Mouse (Mus musculus): ENCODE data around the gene Itprip. TPM values are rescaled to one million over a fixed set of nuclear protein-coding genes. Genes with fewer than 3 reads are reported as not detected.

Gene Itprip
- total and polyA plus RNA-seq, 2 experiments from 2014 or later = 3.1 to 6.6 TPM

GRCm38 (mm10) chr19:47867628-47868175 lies 51.4 kb downstream of the Itprip start:
- DNase-seq (ENCODE audit: low spot score) (no peak), ATAC-seq (no peak)
- H3K27ac ChIP-seq = no peak overlapping the region
- no peak for TF ChIP-seq CTCF (IDR thresholded peaks at IDR 0.05; ENCODE audit: low read depth)
- no peaks in the 10 kb centered on the region for H3K9me3 ChIP-seq (ENCODE audit: low read length)
- no peak overlapping the region for H3K4me3 ChIP-seq (ENCODE audit: low read length)
- H3K27me3 ChIP-seq (ENCODE audit: insufficient read depth, low read length) = no peaks in the 10 kb centered on the region
- H3K9ac ChIP-seq (replicated peaks; ENCODE audit: low read length) = no peak overlapping the region
- H3K4me2 ChIP-seq (ENCODE audit: low read depth, low read length) = no peak overlapping the region
- WGBS = 73% methylated on average over 4 of the region's 4 CpGs
- no peaks in the 10 kb centered on the region for H3K36me3 ChIP-seq (ENCODE audit: insufficient read depth, low read length)
- H3K4me1 ChIP-seq (ENCODE audit: insufficient read depth, low read length) = no peaks in the 10 kb centered on the region

GRCm38 (mm10) chr19:47865353-47865947 lies 53.6 kb downstream of the Itprip start, which contains the start of gene Gsto2:
Gene Gsto2 (plus strand): TSS chr19:47865534.
- Histone ChIP-seq H3K9me3 (ENCODE audit: low read length) (no peaks in the 10 kb centered on the region), H3K27me3 (ENCODE audit: insufficient read depth, low read length) (no peaks in the 10 kb centered on the region), H3K36me3 (ENCODE audit: insufficient read depth, low read length) (no peaks in the 10 kb centered on the region; the same call in 1 of the 2 replicates), H3K4me3 (ENCODE audit: low read length) (peak within 1 kb of the TSS; percentile 52), H3K4me2 (ENCODE audit: low read depth, low read length) (peak within 1 kb of the TSS; percentile 86), H3K4me1 (ENCODE audit: insufficient read depth, low read length) (no peaks in the 10 kb centered on the region), H3K27ac (peak within 1 kb of the TSS; percentile 87), H3K9ac (replicated peaks; ENCODE audit: low read length) (peak within 1 kb of the TSS; percentile 60)
- WGBS = under 1% methylated on average over 49 of the region's 49 CpGs
- DNase-seq (ENCODE audit: low spot score) = peak; percentile 98
- TF ChIP-seq CTCF (IDR thresholded peaks at IDR 0.05; ENCODE audit: low read depth) = peak; percentile 68
- peak; percentile 100 for ATAC-seq

DNA sequence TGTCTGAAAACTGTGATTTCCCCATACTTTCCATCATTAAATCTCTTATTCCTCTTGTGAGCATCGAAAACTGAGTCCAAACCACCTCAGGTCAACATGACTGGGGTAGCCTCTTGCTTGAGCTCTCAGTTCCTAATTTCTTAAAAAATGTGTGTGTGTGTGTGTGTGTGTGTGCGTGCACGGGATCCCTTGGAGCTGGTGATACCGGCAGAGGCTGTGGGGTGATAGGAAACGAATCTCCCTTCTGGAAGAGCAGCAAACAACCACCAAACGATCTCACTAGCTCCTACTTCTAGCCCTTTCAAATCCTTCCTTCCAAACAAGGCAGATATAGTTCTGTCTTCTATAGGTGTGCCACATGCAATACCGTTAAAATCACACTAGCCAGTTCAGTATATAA lies 54.4 kb downstream of the Itprip start:
- H3K4me2 ChIP-seq (ENCODE audit: low read depth, low read length) = peak overlapping the region; percentile 86
- ATAC-seq (no peak), DNase-seq (ENCODE audit: low spot score) (no peak)
- no peaks in the 10 kb centered on the region for H3K9me3 ChIP-seq (ENCODE audit: low read length)
- peak overlapping the region; percentile 52 for H3K4me3 ChIP-seq (ENCODE audit: low read length)
- no peaks in the 10 kb centered on the region; the same call in 1 of the 2 replicates for H3K36me3 ChIP-seq (ENCODE audit: insufficient read depth, low read length)
- H3K27me3 ChIP-seq (ENCODE audit: insufficient read depth, low read length) = no peaks in the 10 kb centered on the region
- TF ChIP-seq CTCF (IDR thresholded peaks at IDR 0.05; ENCODE audit: low read depth) = no peak
- H3K4me1 ChIP-seq (ENCODE audit: insufficient read depth, low read length) = no peaks in the 10 kb centered on the region
- H3K9ac ChIP-seq (replicated peaks; ENCODE audit: low read length) = peak overlapping the region; percentile 60
- WGBS = 82% methylated on average over 7 of the region's 7 CpGs
- peak overlapping the region; percentile 87; the same call in 1 of the 2 replicates for H3K27ac ChIP-seq

DNA sequence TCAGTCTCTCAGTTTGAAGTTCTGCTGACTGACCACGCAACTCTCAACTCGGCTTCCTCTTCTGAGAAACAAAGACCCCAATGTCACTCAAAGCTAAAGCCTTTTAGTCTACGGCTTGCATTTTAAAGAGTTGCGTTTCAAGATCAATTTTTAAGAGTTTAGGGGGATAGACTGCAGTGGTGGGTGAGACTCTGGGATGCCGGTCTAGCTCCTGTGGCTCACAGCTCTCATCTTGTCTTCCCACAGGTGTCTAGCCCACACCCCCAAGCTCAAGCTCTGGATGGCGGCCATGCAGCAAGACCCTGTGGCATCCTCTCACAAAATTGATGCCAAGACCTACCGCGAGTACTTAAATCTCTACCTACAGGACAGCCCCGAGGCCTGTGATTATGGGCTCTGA lies 55.0 kb downstream of the Itprip start:
- no peaks in the 10 kb centered on the region for H3K4me1 ChIP-seq (ENCODE audit: insufficient read depth, low read length)
- no peaks in the 10 kb centered on the region; the same call in 1 of the 2 replicates for H3K36me3 ChIP-seq (ENCODE audit: insufficient read depth, low read length)
- no peaks in the 10 kb centered on the region for H3K9me3 ChIP-seq (ENCODE audit: low read length)
- H3K27me3 ChIP-seq (ENCODE audit: insufficient read depth, low read length) = no peaks in the 10 kb centered on the region
- ATAC-seq (no peak), DNase-seq (ENCODE audit: low spot score) (no peak)
- 96% methylated on average over 9 of the region's 9 CpGs for WGBS
- no peak overlapping the region for H3K4me3 ChIP-seq (ENCODE audit: low read length)
- no peak overlapping the region for H3K4me2 ChIP-seq (ENCODE audit: low read depth, low read length)
- TF ChIP-seq CTCF (IDR thresholded peaks at IDR 0.05; ENCODE audit: low read depth) = no peak
- H3K27ac ChIP-seq = no peak overlapping the region
- H3K9ac ChIP-seq (replicated peaks; ENCODE audit: low read length) = no peak overlapping the region

DNA sequence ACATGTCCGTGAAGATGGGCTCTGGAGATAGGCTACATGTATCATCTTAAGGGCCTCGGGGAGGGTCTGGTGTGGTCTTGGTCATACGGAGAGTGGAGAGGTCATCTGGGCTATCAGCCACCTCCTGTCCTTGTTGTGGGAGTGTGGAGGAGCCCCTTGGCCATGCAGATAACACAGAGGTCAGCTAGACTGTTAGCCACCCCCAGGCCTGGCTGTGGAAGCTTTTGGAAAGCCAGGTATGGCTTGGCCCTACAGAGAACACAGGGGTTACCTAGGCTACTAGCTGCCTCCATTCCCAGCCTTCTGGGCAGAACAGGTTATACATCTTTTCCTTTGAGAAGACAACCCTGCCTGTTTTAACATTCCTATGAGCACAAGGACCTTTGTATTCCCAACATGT lies 56.5 kb downstream of the Itprip start:
- no peak overlapping the region for H3K9ac ChIP-seq (replicated peaks; ENCODE audit: low read length)
- DNase-seq (ENCODE audit: low spot score) (no peak), ATAC-seq (no peak)
- no peak overlapping the region for H3K4me3 ChIP-seq (ENCODE audit: low read length)
- H3K9me3 ChIP-seq (ENCODE audit: low read length) = no peaks in the 10 kb centered on the region
- H3K36me3 ChIP-seq (ENCODE audit: insufficient read depth, low read length) = no peaks in the 10 kb centered on the region; the same call in 1 of the 2 replicates
- TF ChIP-seq CTCF (IDR thresholded peaks at IDR 0.05; ENCODE audit: low read depth) = no peak
- no peaks in the 10 kb centered on the region for H3K4me1 ChIP-seq (ENCODE audit: insufficient read depth, low read length)
- no peak overlapping the region for H3K4me2 ChIP-seq (ENCODE audit: low read depth, low read length)
- H3K27ac ChIP-seq = no peak overlapping the region
- no peaks in the 10 kb centered on the region for H3K27me3 ChIP-seq (ENCODE audit: insufficient read depth, low read length)
- whole genome bisulfite sequencing = 94% methylated on average over 3 of the region's 3 CpGs

DNA sequence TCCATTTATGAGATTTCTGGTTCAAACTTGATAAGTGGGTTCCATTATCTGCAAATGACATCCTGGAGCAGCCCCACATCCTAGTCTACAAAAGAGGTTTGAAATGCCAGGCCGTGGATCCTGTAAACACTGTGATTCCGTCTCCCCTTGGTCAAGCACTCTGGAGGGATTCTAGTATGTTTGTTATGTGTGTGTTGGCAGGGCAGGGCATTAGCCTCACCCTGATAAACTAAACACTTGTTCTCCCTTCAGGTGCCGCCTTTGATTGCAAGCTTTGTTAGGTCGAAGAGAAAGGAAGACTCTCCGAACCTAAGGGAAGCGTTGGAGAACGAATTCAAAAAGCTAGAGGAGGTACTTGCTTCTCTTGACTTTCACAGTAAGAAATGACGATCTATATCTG lies 59.9 kb downstream of the Itprip start:
- H3K9me3 ChIP-seq (ENCODE audit: low read length) = no peaks in the 10 kb centered on the region
- H3K36me3 ChIP-seq (ENCODE audit: insufficient read depth, low read length) = no peaks in the 10 kb centered on the region; the same call in 1 of the 2 replicates
- no peak for ATAC-seq
- no peak overlapping the region for H3K4me2 ChIP-seq (ENCODE audit: low read depth, low read length)
- 92% methylated on average over 8 of the region's 8 CpGs for WGBS
- H3K4me3 ChIP-seq (ENCODE audit: low read length) = no peak overlapping the region
- H3K27me3 ChIP-seq (ENCODE audit: insufficient read depth, low read length) = no peaks in the 10 kb centered on the region
- no peak overlapping the region for H3K9ac ChIP-seq (replicated peaks; ENCODE audit: low read length)
- no peak for TF ChIP-seq CTCF (IDR thresholded peaks at IDR 0.05; ENCODE audit: low read depth)
- H3K27ac ChIP-seq = no peak overlapping the region
- H3K4me1 ChIP-seq (ENCODE audit: insufficient read depth, low read length) = no peaks in the 10 kb centered on the region
- no peak for DNase-seq (ENCODE audit: low spot score)

All from hindbrain, postnatal 0 days (tissue).